Mouse (Mus musculus) neural tube, embryonic 15.5 days (tissue): ENCODE data around the gene Drg1. TPM values are rescaled to one million over a fixed set of nuclear protein-coding genes. Genes with fewer than 3 reads are reported as not detected.
"Not testable (repeated sequence)": the region's sequence is repeated elsewhere in the genome, so short reads cannot be mapped to it uniquely, and the experiment has no call there.

Experiments used
- ATAC-seq: fragments of 200-750 bp; cut with Nextera tagmentation; 2 replicates; pipeline ENCODE4 v1.8.0; 2017; ENCODE audit warnings: mild to moderate bottlenecking, moderate TSS enrichment, moderate library complexity; ENCODE audit not compliant: low FRiP score
- H3K27ac ChIP-seq: fragments of 300-500 bp; sonication (generic); replicated peaks from 2 replicates; pipeline ENCODE4 v1.5.1; 2015; ENCODE audit warnings: mild to moderate bottlenecking, inconsistent platforms
- H3K27me3 ChIP-seq: fragments of 300-500 bp; sonication (generic); replicated peaks from 2 replicates; pipeline ENCODE4 v1.6.1; 2015; ENCODE audit warnings: inconsistent platforms
- H3K36me3 ChIP-seq: fragments of 300-500 bp; sonication (generic); 2 replicates; pipeline ENCODE4 v1.6.1; 2015; ENCODE audit warnings: inconsistent platforms
- H3K4me1 ChIP-seq: fragments of 300-500 bp; sonication (generic); 2 replicates; pipeline ENCODE4 v1.6.1; 2015; ENCODE audit warnings: inconsistent platforms
- H3K4me2 ChIP-seq: fragments of 300-500 bp; sonication (generic); 2 replicates; pipeline ENCODE4 v1.6.1; 2015; ENCODE audit warnings: inconsistent platforms, mild to moderate bottlenecking, moderate library complexity
- H3K4me3 ChIP-seq: fragments of 300-500 bp; sonication (generic); replicated peaks from 2 replicates; pipeline ENCODE4 v1.5.1; 2015; ENCODE audit warnings: mild to moderate bottlenecking, inconsistent platforms
- H3K9ac ChIP-seq: fragments of 300-500 bp; sonication (generic); replicated peaks from 2 replicates; pipeline ENCODE4 v1.6.1; 2015; ENCODE audit warnings: mild to moderate bottlenecking, inconsistent platforms
- H3K9me3 ChIP-seq: fragments of 300-500 bp; sonication (generic); replicated peaks from 2 replicates; pipeline ENCODE4 v1.6.1; 2016; ENCODE audit warnings: inconsistent platforms
- WGBS: fragments of 180-500 bp; shearing (Covaris S2); methylation state at CpG from one replicate; pipeline ENCODE4 v1.1.7; 2015; ENCODE audit warnings: mixed read lengths; 5-methylcytosine and 5-hydroxymethylcytosine counted together
- polyA plus RNA-seq: library from polyadenylated mRNA; unstranded; fragments of >200 nt; fragmentation: Nextera tagmentation; extraction: Ambion mirVana; gene quantifications from 2 replicates; pipeline ENCODE4 v1.2.1, GENCODE M21; 2015

Gene Drg1
- polyA plus RNA-seq, 1 experiment from 2014 or later: 194 TPM

DNA sequence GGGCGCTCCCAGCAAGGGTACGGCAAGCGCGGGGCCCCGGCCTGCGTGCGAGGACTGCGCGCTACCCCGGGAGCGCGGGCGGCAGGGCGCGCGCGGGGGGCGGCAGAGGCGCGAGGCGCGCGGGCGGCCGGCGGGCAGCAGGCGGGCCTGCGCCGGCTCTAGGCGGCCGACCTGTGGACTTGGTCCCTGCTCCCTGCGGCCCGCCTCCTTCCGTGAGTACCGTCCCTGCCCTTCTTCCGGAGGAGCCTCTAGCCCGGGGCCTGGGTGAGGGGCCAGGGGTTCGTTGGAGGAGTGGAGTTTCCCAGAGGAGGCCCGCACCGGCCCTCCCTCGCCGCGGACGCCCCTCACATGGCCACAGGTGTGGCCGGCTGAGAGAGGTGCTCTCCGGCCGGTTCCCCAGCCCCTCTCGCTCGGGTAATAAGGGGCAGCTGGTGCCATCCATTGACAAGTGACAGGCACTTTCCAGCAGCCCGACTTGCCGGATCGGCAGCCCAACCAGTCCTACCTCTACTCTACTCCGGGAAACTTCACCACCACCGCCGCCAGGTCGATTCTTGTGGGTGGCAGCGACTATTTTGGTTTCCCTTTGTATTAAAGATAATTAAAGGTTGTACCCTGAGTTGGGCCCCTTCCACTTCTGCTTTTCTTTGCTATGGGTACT lies 63.3 kb downstream of the Drg1 start:
- H3K27me3 ChIP-seq: no peaks in the 10 kb centered on the region
- H3K9me3 ChIP-seq: no peaks in the 10 kb centered on the region
- peak; percentile 58; the same call in 1 of the 2 replicates for ATAC-seq
- peak overlapping the region; percentile 40 for H3K4me3 ChIP-seq
- H3K4me1 ChIP-seq: peaks cover 11% of the 10 kb centered on the region
- H3K36me3 ChIP-seq: peaks cover 23% of the 10 kb centered on the region
- H3K9ac ChIP-seq: peak overlapping the region; percentile 33
- under 1% methylated on average over 25 of the region's 57 CpGs for WGBS
- H3K27ac ChIP-seq: peak overlapping the region; percentile 18
- H3K4me2 ChIP-seq: peak overlapping the region; percentile 47

DNA sequence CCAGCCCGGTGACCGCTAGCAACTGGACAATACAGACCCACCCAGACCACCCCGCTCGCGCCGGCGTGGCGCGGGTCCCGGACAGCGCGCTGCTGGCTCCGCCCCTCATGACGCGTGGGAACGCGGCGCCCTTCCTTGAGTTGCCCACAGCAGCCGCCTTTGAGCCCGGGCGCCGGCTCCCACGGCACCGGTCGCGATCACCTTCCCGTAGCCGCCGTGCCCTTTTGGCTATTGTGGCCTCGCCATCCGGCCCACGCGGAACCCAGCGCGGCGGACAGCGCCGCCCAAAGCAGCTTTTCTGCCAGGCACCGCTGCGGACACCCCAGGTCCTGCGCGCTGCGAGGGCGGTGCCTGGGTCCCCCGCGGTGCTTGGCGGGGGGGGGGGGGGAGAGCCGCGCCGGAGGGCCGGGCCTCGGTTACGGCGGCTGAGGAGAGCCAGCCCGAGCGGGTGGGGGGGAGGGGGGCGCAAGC lies 63.9 kb downstream of the Drg1 start, which contains the start of gene Eif4enif1:
Eif4enif1 (plus strand) TSS at position 162 of the 471 bp plus-strand sequence.
- Histone ChIP-seq H3K27ac (peak within 1 kb of the TSS; percentile 71), H3K4me1 (peaks cover 11% of the 10 kb centered on the region), H3K9me3 (no peaks in the 10 kb centered on the region), H3K27me3 (no peaks in the 10 kb centered on the region), H3K9ac (peak within 1 kb of the TSS; percentile 33), H3K4me2 (peak within 1 kb of the TSS; percentile 47), H3K4me3 (peak within 1 kb of the TSS; percentile 40), H3K36me3 (peaks cover 20% of the 10 kb centered on the region)
- under 1% methylated on average over 49 of the region's 57 CpGs for WGBS
- peak; percentile 87 for ATAC-seq

GRCm38 (mm10) chr11:3201326-3202230 lies 64.6 kb downstream of the Drg1 start:
- ATAC-seq: no peak
- Histone ChIP-seq H3K9me3 (no peaks in the 10 kb centered on the region), H3K27ac (peak overlapping the region; percentile 71; the same call in 1 of the 2 replicates), H3K4me3 (peak overlapping the region; percentile 40), H3K27me3 (no peaks in the 10 kb centered on the region), H3K9ac (no peak overlapping the region), H3K36me3 (peaks cover 13% of the 10 kb centered on the region), H3K4me1 (peaks cover 11% of the 10 kb centered on the region), H3K4me2 (peak overlapping the region; percentile 36)
- 8% methylated on average over 16 of the region's 16 CpGs for WGBS

DNA sequence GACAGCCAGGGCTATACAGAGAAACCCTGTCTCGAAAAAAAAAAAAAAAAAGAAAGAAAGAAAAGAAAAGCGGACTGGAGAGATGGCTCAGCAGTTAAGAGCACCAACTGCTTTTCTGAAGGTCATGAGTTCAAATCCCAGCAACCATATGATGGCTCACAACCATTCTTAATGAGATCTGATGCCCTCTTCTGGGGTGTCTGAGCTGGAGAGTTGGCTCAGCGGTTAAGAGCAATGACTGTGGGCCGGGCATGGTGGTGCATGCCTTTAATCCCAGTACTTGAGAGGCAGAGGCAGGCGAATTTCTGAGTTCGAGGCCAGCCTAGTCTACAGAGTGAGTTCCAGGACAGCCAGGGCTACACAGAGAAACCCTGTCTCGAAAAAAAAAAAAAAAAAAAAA lies 65.6 kb downstream of the Drg1 start:
- WGBS: 90% methylated on average over 6 of the region's 7 CpGs
- not testable (repeated sequence) for H3K4me2 ChIP-seq

DNA sequence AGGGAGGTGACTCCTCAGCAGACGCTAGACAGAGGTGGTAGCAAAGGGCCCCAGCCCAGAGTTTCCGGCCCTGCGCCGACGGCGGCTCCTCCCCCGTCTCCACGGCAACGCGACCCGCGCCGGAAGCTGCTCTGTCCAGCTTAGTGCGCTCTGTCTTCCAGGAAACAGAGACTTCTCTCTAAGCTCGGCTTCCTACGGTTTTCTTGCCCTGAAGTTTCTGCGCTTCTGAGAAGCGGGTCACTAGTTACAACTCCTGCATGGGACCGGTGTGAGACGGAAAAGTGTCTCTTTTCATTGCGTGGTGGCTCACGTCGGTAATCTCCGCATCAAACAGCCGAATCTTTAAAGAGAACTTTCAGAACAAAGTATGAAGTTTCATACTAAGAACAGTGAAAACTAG lies 72.9 kb downstream of the Drg1 start, which contains the start of gene Sfi1:
Sfi1 (minus strand) TSS at position 101 of the 400 bp plus-strand sequence.
- no peaks in the 10 kb centered on the region for H3K27me3 ChIP-seq
- H3K4me1 ChIP-seq: no peaks in the 10 kb centered on the region
- H3K9ac ChIP-seq: no peak within 1 kb of the TSS
- H3K9me3 ChIP-seq: no peaks in the 10 kb centered on the region
- WGBS: 86% methylated on average over 25 of the region's 25 CpGs
- H3K36me3 ChIP-seq: no peaks in the 10 kb centered on the region
- ATAC-seq: no peak
- no peak within 1 kb of the TSS for H3K27ac ChIP-seq
- H3K4me3 ChIP-seq: no peak within 1 kb of the TSS
- H3K4me2 ChIP-seq: no peak within 1 kb of the TSS

More for the DNA sequence above, 65.6 kb downstream of the Drg1 start:
- H3K27ac ChIP-seq, H3K27me3 ChIP-seq, H3K9me3 ChIP-seq, H3K9ac ChIP-seq, H3K4me3 ChIP-seq, ATAC-seq, H3K36me3 ChIP-seq: not testable (repeated sequence)
- H3K4me1 ChIP-seq: peaks cover 11% of the 10 kb centered on the region

GRCm38 (mm10) chr11:3182707-3183106 lies 83.5 kb downstream of the Drg1 start:
- H3K4me3 ChIP-seq, H3K27ac ChIP-seq, H3K9ac ChIP-seq, H3K27me3 ChIP-seq, H3K4me2 ChIP-seq, H3K36me3 ChIP-seq, H3K4me1 ChIP-seq, ATAC-seq: not testable (repeated sequence)
- H3K9me3 ChIP-seq: peaks cover 11% of the 10 kb centered on the region
- WGBS: 86% methylated on average over 1 of the region's 1 CpGs

DNA sequence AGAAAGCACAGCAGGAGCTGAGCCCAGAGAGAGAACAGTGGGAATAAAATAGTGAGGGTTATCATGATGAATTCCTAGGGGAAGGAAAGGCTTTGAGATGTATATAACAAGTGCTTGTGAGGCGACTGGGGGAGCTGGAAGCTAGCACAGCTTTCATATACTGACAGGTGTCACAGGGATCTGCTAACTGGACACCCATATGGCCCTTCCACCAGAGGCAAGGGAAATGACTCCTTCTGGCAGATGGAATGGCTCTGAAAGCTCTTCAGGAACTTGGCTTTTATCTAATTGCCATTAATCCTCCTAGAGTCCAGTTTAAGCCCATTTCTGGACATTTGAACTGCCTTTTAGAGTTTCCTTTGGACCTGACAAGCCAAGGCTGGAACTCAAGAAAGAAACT lies 84.2 kb downstream of the Drg1 start:
- WGBS: 33% methylated on average over 1 of the region's 1 CpGs
- ATAC-seq, H3K4me1 ChIP-seq, H3K27ac ChIP-seq, H3K4me2 ChIP-seq, H3K27me3 ChIP-seq, H3K36me3 ChIP-seq, H3K4me3 ChIP-seq, H3K9ac ChIP-seq: not testable (repeated sequence)
- peaks cover 11% of the 10 kb centered on the region for H3K9me3 ChIP-seq

DNA sequence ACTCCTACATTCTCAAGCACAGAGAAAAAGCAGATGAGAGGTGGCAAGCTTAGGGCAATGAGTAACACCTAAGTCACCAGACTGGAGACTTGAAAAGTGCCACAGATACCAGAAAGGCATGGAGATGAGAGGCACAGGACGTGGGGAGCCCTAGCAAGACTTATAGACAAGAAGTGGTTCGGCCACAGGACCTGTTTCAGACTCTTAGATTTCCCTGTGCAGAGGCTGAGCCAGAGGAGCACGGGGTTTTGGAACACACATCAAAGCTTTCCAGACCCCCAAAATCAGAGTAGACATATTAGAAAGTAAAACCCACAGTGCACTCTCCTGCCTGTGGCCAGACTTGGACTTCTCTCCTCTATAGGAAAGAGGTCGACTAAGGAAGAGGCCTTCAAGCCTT lies 85.0 kb downstream of the Drg1 start:
- not testable (repeated sequence) for ATAC-seq, H3K27me3 ChIP-seq, H3K36me3 ChIP-seq, H3K27ac ChIP-seq, H3K4me1 ChIP-seq, H3K4me3 ChIP-seq, H3K4me2 ChIP-seq, H3K9ac ChIP-seq
- WGBS: 62% methylated on average over 4 of the region's 4 CpGs
- H3K9me3 ChIP-seq: peaks cover 11% of the 10 kb centered on the region

GRCm38 (mm10) chr11:3180510-3181160 lies 85.6 kb downstream of the Drg1 start:
- not testable (repeated sequence) for H3K9ac ChIP-seq, ATAC-seq, H3K4me3 ChIP-seq, H3K27ac ChIP-seq, H3K36me3 ChIP-seq, H3K27me3 ChIP-seq, H3K4me2 ChIP-seq, H3K4me1 ChIP-seq
- H3K9me3 ChIP-seq: peaks cover 11% of the 10 kb centered on the region
- 79% methylated on average over 6 of the region's 6 CpGs for whole genome bisulfite sequencing

GRCm38 (mm10) chr11:3179726-3180092 lies 86.5 kb downstream of the Drg1 start:
- not testable (repeated sequence) for ATAC-seq, H3K4me3 ChIP-seq, H3K36me3 ChIP-seq, H3K27ac ChIP-seq, H3K9ac ChIP-seq, H3K4me2 ChIP-seq, H3K4me1 ChIP-seq, H3K27me3 ChIP-seq
- 89% methylated on average over 7 of the region's 7 CpGs for WGBS
- H3K9me3 ChIP-seq: peaks cover 11% of the 10 kb centered on the region

GRCm38 (mm10) chr11:3178968-3179725 lies 87.1 kb downstream of the Drg1 start:
- not testable (repeated sequence) for H3K4me3 ChIP-seq, ATAC-seq, H3K4me1 ChIP-seq, H3K27me3 ChIP-seq, H3K4me2 ChIP-seq, H3K27ac ChIP-seq, H3K36me3 ChIP-seq, H3K9ac ChIP-seq
- peaks cover 11% of the 10 kb centered on the region for H3K9me3 ChIP-seq
- 84% methylated on average over 6 of the region's 6 CpGs for WGBS
